Mouse (Mus musculus) CD8-positive naive resting alpha-beta T cell, adult 2 months (primary cell): Measurements from ENCODE around the gene Wdr1.
"Not testable (repeated sequence)": the region's sequence is repeated elsewhere in the genome, so short reads cannot be mapped to it uniquely, and the experiment has no call there.

Source experiments
- DNase-seq, 2 experiments: peaks; one replicate each; pipeline ENCODE4 v3.0.0; 2022; ENCODE audit warnings: low read depth in 2 of 2, low spot score in 2 of 2

Gene Wdr1

GRCm38 (mm10) chr5:38563121-38563520, at the start of gene Wdr1:
TSS of gene Wdr1 (minus strand) at chr5:38563221.
- DNase-seq = no peak

GRCm38 (mm10) chr5:38611118-38611517, 48.1 kb upstream of the Wdr1 start:
- DNase-seq = no peak

- not testable (repeated sequence) for DNase-seq
Measured at GRCm38 (mm10) chr5:38608219-38608618, 45.2 kb upstream of the Wdr1 start.

GRCm38 (mm10) chr5:38598647-38599304, 35.8 kb upstream of the Wdr1 start:
- DNase-seq = no peak

GRCm38 (mm10) chr5:38588924-38589323, 25.9 kb upstream of the Wdr1 start:
- no peak for DNase-seq

GRCm38 (mm10) chr5:38585450-38585849, 22.4 kb upstream of the Wdr1 start:
- DNase-seq = no peak

GRCm38 (mm10) chr5:38583026-38583425, 20.0 kb upstream of the Wdr1 start:
- DNase-seq = no peak

- no peak for DNase-seq
Measured at GRCm38 (mm10) chr5:38580703-38581102, 17.7 kb upstream of the Wdr1 start.

- no peak for DNase-seq
Measured at GRCm38 (mm10) chr5:38570876-38571275, 7.9 kb upstream of the Wdr1 start.

- DNase-seq = no peak
Measured at GRCm38 (mm10) chr5:38568652-38569051, 5.6 kb upstream of the Wdr1 start.

GRCm38 (mm10) chr5:38564831-38565230, 1.8 kb upstream of the Wdr1 start:
- no peak for DNase-seq

- peak; percentile 99 for DNase-seq
Measured at GRCm38 (mm10) chr5:38561426-38562024, 1.5 kb downstream of the Wdr1 start.

GRCm38 (mm10) chr5:38560586-38561425, 2.2 kb downstream of the Wdr1 start:
- DNase-seq = peak; percentile 51 to 59

- DNase-seq = no peak
Measured at GRCm38 (mm10) chr5:38558831-38559230, 4.2 kb downstream of the Wdr1 start.

GRCm38 (mm10) chr5:38557811-38558210, 5.2 kb downstream of the Wdr1 start:
- no peak for DNase-seq

GRCm38 (mm10) chr5:38556406-38556805, 6.6 kb downstream of the Wdr1 start:
- DNase-seq = no peak

- DNase-seq = no peak
Measured at GRCm38 (mm10) chr5:38553953-38554352, 9.1 kb downstream of the Wdr1 start.

- no peak for DNase-seq
Measured at GRCm38 (mm10) chr5:38553491-38553890, 9.5 kb downstream of the Wdr1 start.

- no peak for DNase-seq
Measured at GRCm38 (mm10) chr5:38552615-38553014, 10.4 kb downstream of the Wdr1 start.

GRCm38 (mm10) chr5:38550221-38550768, 12.7 kb downstream of the Wdr1 start:
- no peak for DNase-seq

- no peak for DNase-seq
Measured at GRCm38 (mm10) chr5:38549461-38549909, 13.5 kb downstream of the Wdr1 start.

- no peak for DNase-seq
Measured at GRCm38 (mm10) chr5:38547375-38547774, 15.6 kb downstream of the Wdr1 start.
